10 mouse cellular contexts compared by ENCODE assay signal in the genomic region with DNA sequence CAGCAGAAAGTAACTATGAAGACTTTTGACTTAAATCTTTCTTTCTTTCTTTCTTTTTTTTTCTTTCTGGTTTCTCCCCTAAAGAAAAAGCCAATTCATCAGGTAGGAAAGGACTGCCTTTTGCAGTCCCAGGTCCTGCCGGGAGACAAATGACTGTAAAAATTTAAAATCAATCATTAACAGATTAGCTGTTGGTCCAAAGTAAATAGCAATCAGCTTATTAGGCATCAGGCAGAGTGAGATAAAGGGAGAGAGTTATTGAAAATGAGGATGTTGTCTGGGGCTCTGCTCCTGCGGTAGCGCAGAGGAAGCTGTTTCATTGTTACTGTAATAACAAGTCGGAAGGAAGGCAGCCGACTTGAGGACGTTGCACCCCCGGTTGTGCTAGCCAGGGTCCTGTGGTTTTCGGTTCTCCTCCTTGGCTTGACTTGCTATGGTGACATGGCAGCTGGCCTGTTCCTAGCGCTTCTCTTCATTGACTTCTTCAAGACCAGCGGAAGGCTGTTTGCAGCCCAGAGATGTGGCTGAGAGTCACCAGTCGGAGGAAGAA.
DNase-seq lines count a peak whose midpoint lies in the region; ATAC-seq and TF ChIP-seq lines count a peak whose summit lies in the region.
"Had no signal": no experiment of that assay in that cellular context is flagged by ENCODE, and none has a peak within 500 bp of the region (broad histone marks: within the 10 kb centered on the region; RNA-seq: fewer than 3 reads in every experiment).

No protein-coding gene starts in this region.

- H3K4me1 ChIP-seq in kidney, adult 2 months (ENCODE audit: control insufficient read depth, insufficient read depth, low read length), result 0 out of 2 replicates have a peak, but pooled peaks cover 2% of the 10 kb centered on the region
- H3K4me1 ChIP-seq in bone marrow, adult 2 months (ENCODE audit: control insufficient read depth, insufficient read depth, low read length), result peaks cover 11% of the 10 kb centered on the region
- H3K4me1 ChIP-seq in liver, embryonic 15.5 days (replicated peaks), result peaks cover 38% of the 10 kb centered on the region

- H3K27ac ChIP-seq in kidney, adult 2 months (ENCODE audit: insufficient read depth, low read depth, low read length), result no peak overlapping the region
- H3K27ac ChIP-seq in bone marrow, adult 2 months (ENCODE audit: control insufficient read depth, insufficient read depth, low read depth, low read length, poor library complexity), result peak overlapping the region; percentile 71
- no peak overlapping the region for H3K27ac ChIP-seq in liver, embryonic 15.5 days (replicated peaks)

- no peaks in the 10 kb centered on the region for H3K27me3 ChIP-seq in kidney, adult 2 months (replicated peaks; ENCODE audit: control insufficient read depth, insufficient read depth, low read length)
- 0 out of 2 replicates have a peak, but pooled peaks cover 3% of the 10 kb centered on the region for H3K27me3 ChIP-seq in liver, embryonic 15.5 days

- 56% methylated on average over 11 of the region's 11 CpGs for WGBS in kidney, adult 2 months
- WGBS in bone marrow, adult 2 months, result 2% methylated on average over 11 of the region's 11 CpGs
- WGBS in liver, embryonic 15.5 days (ENCODE audit: insufficient replicate concordance), result 8% methylated on average over 11 of the region's 11 CpGs

- H3K36me3 ChIP-seq in kidney, adult 2 months (ENCODE audit: control insufficient read depth, insufficient read depth, low read length), result no peaks in the 10 kb centered on the region
- H3K36me3 ChIP-seq in liver, embryonic 15.5 days (replicated peaks), result no peaks in the 10 kb centered on the region

- ATAC-seq in liver, embryonic 15.5 days (ENCODE audit: insufficient read depth), result no peak
- peak; percentile 77 for ATAC-seq in monocyte, adult 5-6 weeks (replicated peaks; ENCODE audit: insufficient number of reproducible peaks, low FRiP score, low TSS enrichment, poor library complexity, severe bottlenecking)

- peak overlapping the region; percentile 23 for H3K4me2 ChIP-seq in liver, embryonic 15.5 days

- intact Hi-C loops in left cerebral cortex, postnatal 14 days (cut with DNase I), result no loop called here

- no peaks in the 10 kb centered on the region for H3K9me3 ChIP-seq in liver, embryonic 15.5 days (replicated peaks)

- DNase-seq in kidney, adult 2 months, result peak; percentile 36
- DNase-seq in kidney, postnatal 10 days, result no peak
- no peak for DNase-seq in left cerebral cortex, postnatal 14 days (ENCODE audit: low spot score in 2 of 2)
- DNase-seq in Muller cell, postnatal 12 days (ENCODE audit: inconsistent ontology term), result no peak
- no peak for DNase-seq in ovary, postnatal 36 days (ENCODE audit: low spot score)
- DNase-seq: gastrocnemius, postnatal 10 days had no signal

- H3K4me3 ChIP-seq in kidney, adult 2 months (ENCODE audit: insufficient read depth, low read depth, low read length), result no peak overlapping the region
- H3K4me3 ChIP-seq in bone marrow, adult 2 months (replicated peaks; ENCODE audit: control insufficient read depth, low read depth, low read length), result peak overlapping the region; percentile 1
- H3K4me3 ChIP-seq in liver, embryonic 15.5 days (replicated peaks), result no peak overlapping the region
- H3K4me3 ChIP-seq: myocyte had no signal

- no peak for TF ChIP-seq CTCF in kidney, adult 2 months (conservative IDR thresholded peaks at IDR 0.05; ENCODE audit: insufficient read depth, insufficient read length, low read depth, low read length)
- TF ChIP-seq CTCF in bone marrow, adult 2 months (IDR thresholded peaks at IDR 0.05; ENCODE audit: control insufficient read depth, insufficient read depth, low read length), result no peak

- no peak overlapping the region for H3K9ac ChIP-seq in liver, embryonic 15.5 days

- TF ChIP-seq POLR2A in kidney, adult 2 months (IDR thresholded peaks at IDR 0.05; ENCODE audit: low read depth, low read length), result no peak
- no peak for TF ChIP-seq POLR2A in bone marrow, adult 2 months (IDR thresholded peaks at IDR 0.05; ENCODE audit: borderline replicate concordance, control insufficient read depth, low read depth, low read length)
